Mouse (Mus musculus) layer of hippocampus, adult 2 months (tissue): ENCODE measurements around the gene Smyd2. TPM values are rescaled to one million over a fixed set of nuclear protein-coding genes. Genes with fewer than 3 reads are reported as not detected.

Experiments
- DNase-seq, 2 experiments: peaks; one replicate each; pipeline ENCODE4 v3.0.0; 2022; ENCODE audit warnings: low spot score in 2 of 2
- H3K27ac ChIP-seq: fragments of 200-600 bp; 2 replicates; pipeline ENCODE4 v1.8.1; 2022
- H3K4me3 ChIP-seq: fragments of 200-600 bp; 2 replicates; pipeline ENCODE4 v1.8.1; 2022; ENCODE audit warnings: mild to moderate bottlenecking
- CTCF ChIP-seq: fragments of 200-600 bp; conservative IDR thresholded peaks from 2 replicates; pipeline ENCODE4 v1.8.1; 2022; ENCODE audit warnings: antibody characterized with exemption, mild to moderate bottlenecking, moderate library complexity
- long read RNA-seq, 2 experiments: library from polyadenylated mRNA; stranded (forward); transcript quantifications; one replicate each; pipeline ENCODE4 v2.0.0; 2021; ENCODE audit warnings: borderline mapping rate in 2 of 2
- total RNA-seq, 2 experiments: library from RNA; stranded (reverse); gene quantifications; 2 replicates each; pipeline ENCODE4 v1.2.3; 2021

The Smyd2 gene
- total RNA-seq, result 10 to 100 TPM; 75.9 to 79.1 TPM
- long read RNA-seq, experiment 1, transcript Smyd2-203 (2 exons, 489 nt), result minor isoform, 5 of 59 reads
- long read RNA-seq, experiment 1, transcript Smyd2-201 (12 exons, 1,680 nt), result major isoform, 47 of 59 reads
- long read RNA-seq, experiment 1, partial matches to known transcripts, result 4 of 59 reads
- long read RNA-seq, experiment 1, other reads (novel, unspliced or antisense), result 3 of 59 reads
- long read RNA-seq, experiment 2, transcript Smyd2-201 (12 exons, 1,680 nt), result major isoform, 49 of 76 reads
- long read RNA-seq, experiment 2, transcript Smyd2-203 (2 exons, 489 nt), result minor isoform, 9 of 76 reads
- long read RNA-seq, experiment 2, partial matches to known transcripts, result 7 of 76 reads
- long read RNA-seq, experiment 2, other reads (novel, unspliced or antisense), result 11 of 76 reads

DNA sequence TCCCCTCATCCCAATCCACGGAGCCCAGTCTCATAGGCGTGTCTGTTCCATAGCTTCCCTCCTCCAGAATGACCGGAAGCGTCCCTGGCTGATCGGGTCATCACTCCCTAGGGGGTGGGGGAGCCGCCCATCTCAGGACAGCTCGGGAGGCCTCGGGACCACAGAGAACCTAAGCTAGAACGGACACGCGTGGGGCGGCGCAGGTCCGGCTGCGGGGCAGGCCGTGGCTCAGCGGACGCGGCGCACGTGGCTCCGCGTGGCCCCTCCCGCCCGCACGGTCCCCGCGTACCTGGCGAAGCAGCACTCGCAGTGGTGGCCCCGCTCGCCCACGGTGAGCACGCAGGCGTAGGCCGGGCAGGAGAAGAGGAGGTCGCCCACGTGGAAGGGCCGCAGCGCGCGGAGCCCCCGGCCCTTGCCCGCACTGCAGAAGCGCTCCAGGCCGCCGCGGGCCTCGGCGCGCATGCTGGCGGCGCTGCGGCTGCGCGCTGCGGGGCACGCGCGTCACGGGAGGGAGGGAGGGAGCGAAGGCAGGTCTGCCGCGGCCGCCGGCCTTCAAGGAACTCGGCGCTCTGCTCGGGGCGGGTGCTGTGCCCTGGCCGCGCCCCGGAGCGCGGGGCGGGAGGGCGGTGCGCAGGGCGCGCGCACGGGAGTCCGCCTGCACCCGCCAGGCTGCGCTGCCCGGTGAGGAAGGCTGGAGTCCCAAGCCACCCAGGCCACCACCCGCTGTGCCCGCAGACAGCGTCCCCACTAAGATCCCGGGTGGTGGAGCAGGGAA, at the start of gene Smyd2:
Gene Smyd2, minus strand, starts transcription at position 546 of the 775 bp plus-strand sequence.
- peak; percentile 36; the same call in 1 of the 2 replicates for TF ChIP-seq CTCF
- H3K4me3 ChIP-seq, result peak within 1 kb of the TSS; percentile 80
- DNase-seq, result peak in 1 of 2 experiments; percentile 54
- peak within 1 kb of the TSS; percentile 90 for H3K27ac ChIP-seq

DNA sequence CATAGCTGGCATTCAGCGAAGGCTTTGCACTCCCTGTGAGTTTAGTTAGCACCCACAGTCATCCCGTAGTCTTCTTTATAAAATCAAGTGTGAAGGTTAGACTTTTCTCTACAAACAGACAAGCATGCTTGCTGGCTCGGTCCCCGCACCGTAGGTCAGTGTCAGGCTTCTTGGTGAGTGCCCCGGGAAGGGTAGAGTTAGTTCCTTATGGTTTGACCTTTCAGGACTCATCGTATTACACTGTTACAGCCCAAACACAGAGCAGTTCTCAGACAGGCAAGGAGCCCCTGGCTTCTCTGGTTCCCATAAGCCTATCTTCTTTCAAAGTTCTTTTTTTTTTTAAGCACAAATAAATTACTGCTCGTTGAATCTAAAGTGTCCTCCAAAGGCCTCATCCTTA, 48.2 kb upstream of the Smyd2 start:
- H3K4me3 ChIP-seq, result no peak overlapping the region
- no peak overlapping the region for H3K27ac ChIP-seq
- TF ChIP-seq CTCF, result no peak
- DNase-seq, result no peak

DNA sequence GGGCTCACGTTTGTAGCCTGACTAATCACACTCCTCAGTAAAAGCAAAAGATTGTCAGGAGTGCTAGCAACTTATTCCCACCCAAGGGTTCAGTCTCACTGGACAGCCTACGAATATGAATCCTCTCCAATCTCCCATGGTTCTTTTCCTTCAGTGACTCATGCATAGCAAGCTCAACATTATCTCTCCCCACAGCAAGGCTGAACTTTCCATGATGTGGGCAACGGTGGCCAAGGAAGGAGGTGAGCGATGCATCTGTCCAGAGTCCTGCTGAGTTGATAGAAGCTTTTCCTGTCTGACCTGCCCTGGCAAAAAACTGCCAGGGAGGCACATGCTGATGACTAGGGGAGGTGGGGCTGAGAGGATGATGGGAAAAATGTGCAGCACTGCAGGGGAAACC, 45.9 kb upstream of the Smyd2 start:
- no peak for DNase-seq
- TF ChIP-seq CTCF, result no peak
- no peak overlapping the region for H3K27ac ChIP-seq
- no peak overlapping the region for H3K4me3 ChIP-seq

DNA sequence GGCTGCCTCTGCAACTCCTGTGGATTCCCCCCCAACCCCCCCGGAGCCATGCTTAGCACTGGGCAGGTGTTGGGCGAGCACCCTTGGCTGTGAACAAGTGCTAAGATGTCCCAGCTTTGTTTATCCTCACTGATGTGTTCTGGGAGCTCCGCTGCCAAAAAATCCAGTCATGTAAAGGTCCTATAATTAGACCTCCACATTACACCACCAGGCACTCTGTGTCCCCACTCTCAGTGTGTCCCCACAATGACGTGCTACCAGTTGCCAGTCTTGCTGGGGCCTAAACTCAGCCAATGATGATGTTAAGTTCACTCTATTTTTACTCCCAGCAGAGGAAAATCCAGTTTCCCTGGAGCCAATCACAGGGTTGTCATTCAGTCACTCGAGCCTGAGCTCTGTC, 38.3 kb upstream of the Smyd2 start:
- no peak overlapping the region for H3K4me3 ChIP-seq
- peak; percentile 47 to 58 for DNase-seq
- TF ChIP-seq CTCF, result no peak

DNA sequence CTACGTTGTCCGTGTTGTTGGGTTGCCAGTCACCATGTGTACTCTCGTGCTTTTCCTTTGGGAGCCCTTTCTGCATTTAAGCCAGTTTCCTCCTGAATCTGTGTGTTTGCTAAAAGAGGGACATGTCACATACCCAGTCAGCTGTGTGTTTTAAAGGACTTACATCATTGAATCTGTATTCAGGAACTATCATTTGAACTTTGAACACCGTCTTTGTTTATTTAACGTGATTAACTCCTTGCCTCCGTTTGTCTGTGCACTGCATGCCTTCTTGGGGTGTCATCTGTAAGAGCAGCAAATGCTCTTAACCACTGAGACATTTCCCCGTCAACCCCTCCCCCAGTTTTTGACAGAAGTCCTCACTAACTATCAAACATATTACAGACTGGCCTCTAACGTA, 37.6 kb upstream of the Smyd2 start:
- Histone ChIP-seq H3K27ac (no peak overlapping the region), H3K4me3 (no peak overlapping the region)
- no peak for DNase-seq
- no peak for TF ChIP-seq CTCF

More for the DNA sequence above, 38.3 kb upstream of the Smyd2 start:
- H3K27ac ChIP-seq, result no peak overlapping the region

DNA sequence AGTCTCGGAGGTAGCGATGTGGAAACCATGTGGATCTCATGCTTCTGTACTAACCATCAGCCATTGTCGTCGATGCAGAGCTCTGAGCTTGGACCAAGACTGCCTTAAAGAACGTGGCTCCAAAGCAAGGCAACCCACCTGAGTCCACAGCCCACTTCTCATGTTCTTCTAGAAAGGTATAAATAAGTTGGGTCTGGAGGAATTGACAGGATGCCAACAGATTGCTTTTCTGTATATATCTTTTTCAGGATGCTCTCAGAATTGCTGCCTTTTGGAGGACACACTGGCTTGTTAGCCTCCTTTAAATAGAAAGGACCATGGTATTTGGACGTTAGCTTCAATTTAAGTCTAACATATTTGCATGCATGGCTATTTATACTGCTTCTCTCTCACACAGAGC, 29.7 kb upstream of the Smyd2 start:
- TF ChIP-seq CTCF, result no peak
- H3K4me3 ChIP-seq, result no peak overlapping the region
- no peak overlapping the region for H3K27ac ChIP-seq
- no peak for DNase-seq

DNA sequence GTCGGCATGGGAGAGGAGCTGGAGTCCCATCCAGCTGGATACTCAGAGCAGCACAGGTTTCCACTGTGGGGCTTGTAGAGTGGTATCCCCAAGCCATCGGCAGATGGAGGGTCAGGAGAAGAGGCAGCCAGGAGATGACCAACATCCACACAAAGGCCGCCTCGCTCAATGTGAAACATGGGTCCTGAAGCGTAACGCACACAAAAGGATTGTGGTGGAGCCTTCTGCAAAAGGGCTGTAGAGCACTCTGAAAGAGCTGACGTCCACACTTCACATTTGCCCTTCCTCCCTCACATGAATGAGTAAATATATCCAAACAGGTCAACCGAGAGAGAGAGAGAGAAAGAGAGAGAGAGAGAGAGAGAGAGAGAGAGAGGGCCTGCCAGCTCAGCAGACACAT, 25.2 kb upstream of the Smyd2 start:
- TF ChIP-seq CTCF, result no peak
- H3K27ac ChIP-seq, result no peak overlapping the region
- H3K4me3 ChIP-seq, result no peak overlapping the region
- no peak for DNase-seq

DNA sequence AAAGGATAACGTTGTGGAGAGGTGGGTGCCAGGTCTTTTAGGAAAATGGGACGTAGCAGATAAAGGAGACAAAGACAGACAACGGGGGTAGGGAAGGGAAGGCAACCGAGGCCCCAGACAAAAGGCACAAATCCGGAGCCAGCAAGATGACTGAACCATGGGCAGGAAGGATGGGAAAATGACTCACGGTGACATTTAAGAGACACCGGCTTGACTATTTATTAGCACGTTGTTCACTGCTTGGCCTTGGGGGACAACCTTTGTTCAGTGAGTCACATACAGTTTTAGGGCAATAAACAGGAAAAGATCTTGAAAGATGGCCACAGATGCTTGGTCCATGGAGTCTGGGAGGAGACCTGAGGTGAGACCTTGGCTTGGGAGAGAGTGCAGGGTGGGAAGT, 24.0 kb upstream of the Smyd2 start:
- DNase-seq, result no peak
- no peak overlapping the region for H3K27ac ChIP-seq
- no peak for TF ChIP-seq CTCF
- H3K4me3 ChIP-seq, result no peak overlapping the region

DNA sequence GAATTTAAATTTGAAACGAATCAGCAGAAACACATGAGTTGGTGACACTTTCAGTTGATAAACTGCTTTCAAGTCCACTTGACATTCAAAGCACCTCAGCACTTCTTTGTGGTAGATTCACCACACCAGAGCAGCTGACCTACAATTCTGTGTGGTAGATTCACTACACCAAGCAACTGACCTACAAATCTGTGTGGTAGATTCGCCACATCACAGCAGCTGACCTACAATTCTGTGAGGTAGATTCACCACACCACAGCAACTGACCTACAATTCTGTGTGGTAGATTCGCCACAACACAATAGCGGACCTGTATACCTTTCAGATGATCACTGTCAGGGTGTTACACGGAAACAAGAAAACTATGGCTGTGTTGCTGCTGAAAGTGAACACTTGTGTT, 19.6 kb upstream of the Smyd2 start:
- no peak for TF ChIP-seq CTCF
- Histone ChIP-seq H3K4me3 (no peak overlapping the region), H3K27ac (no peak overlapping the region)
- no peak for DNase-seq

DNA sequence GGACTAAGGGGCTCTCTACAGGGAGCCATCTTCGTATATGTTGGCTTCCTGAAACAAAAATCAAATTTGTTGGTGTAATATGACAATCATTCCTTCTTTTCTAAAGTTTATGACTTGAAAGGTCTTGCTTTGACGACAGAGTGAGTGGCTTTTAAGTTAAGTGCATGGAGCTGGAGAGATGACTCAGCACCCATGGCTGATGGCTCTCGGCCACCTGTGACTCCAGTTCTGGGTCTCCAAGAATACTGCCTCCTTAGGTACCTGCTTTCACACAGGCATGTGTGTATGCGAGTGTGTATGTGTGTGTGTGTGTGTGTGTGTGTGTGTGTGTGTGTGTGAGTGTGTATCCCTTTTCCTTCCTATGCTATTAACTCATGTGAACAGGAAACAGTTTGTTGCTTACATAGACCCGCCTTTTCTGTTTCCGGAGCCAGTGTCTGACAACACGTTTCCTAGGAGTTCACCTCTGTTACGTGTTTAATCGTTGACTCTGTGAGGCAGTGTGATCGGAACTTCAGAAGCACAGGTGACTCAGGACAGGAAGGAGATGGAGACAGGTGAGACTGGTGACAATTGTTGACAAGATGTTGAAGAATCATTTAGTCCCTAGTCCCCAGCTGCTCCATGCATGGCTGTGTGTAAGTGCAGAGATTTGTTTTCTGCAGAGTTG, 14.4 kb upstream of the Smyd2 start:
- TF ChIP-seq CTCF, result no peak
- no peak for DNase-seq
- Histone ChIP-seq H3K4me3 (no peak overlapping the region), H3K27ac (no peak overlapping the region)

DNA sequence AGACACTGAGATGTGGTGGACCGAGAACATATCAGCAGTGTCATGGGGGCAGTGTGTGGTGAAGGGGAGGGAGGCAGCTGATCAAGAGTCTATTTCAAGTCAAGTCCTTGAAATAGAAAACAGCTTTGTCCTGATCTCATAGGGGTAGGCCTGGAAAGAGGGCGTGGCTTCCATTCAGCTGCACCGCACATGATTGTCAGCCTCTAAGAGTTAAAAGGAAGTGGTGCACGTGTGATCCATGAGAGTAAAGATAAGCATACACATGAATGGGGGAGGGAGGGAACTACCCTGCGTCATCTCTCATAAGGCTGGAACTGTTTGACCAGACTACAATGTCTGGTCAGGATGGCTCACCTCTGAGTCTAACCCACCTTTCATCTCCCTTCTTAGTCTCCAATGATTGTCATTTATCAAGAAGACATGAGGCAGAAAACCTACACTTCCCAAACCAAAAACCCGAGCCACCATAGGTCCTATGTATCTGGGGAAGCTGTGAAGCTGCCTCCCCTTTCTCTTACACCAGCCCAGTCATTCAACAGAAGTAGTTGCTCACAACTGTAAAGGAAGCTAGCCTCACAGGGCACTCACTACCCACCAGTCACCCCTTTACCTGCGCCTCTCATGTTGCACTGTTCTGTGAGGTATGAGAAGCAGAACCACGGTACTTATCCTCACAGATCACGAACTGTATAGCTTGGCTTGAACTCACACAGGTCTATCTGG, 11.5 kb upstream of the Smyd2 start:
- no peak for TF ChIP-seq CTCF
- no peak overlapping the region for H3K27ac ChIP-seq
- H3K4me3 ChIP-seq, result no peak overlapping the region
- DNase-seq, result no peak

DNA sequence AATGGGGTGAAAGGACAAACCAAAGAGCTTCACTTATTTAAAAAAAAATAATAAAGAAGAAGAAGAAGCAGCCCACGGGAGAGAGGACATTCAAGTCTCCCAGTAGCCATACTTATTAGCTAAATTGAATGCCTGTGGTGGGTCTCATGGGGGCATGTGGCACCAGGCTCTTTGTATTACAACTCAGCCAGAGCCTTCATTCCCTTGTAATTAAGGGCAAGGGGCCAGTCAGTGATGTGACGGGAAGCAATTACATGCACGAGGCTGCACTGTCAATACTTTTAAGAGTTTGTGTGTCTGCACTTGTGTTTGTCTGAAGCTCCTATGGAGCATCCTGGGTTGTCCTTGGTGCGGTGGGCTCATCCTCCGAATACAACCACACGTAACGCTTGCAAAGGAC, 10.8 kb upstream of the Smyd2 start:
- no peak for TF ChIP-seq CTCF
- H3K4me3 ChIP-seq, result no peak overlapping the region

More for the DNA sequence above, 10.8 kb upstream of the Smyd2 start:
- no peak for DNase-seq
- H3K27ac ChIP-seq, result no peak overlapping the region
